Mouse (Mus musculus) testis, postnatal 10 days (tissue): Measurements from ENCODE around the gene Phf21b.
"Not testable (repeated sequence)": the region's sequence is repeated elsewhere in the genome, so short reads cannot be mapped to it uniquely, and the experiment has no call there.

ENCODE experiments used
- DNase-seq: peaks from one replicate; pipeline ENCODE4 v3.0.0; 2021; ENCODE audit warnings: low spot score

Phf21b gene

DNA sequence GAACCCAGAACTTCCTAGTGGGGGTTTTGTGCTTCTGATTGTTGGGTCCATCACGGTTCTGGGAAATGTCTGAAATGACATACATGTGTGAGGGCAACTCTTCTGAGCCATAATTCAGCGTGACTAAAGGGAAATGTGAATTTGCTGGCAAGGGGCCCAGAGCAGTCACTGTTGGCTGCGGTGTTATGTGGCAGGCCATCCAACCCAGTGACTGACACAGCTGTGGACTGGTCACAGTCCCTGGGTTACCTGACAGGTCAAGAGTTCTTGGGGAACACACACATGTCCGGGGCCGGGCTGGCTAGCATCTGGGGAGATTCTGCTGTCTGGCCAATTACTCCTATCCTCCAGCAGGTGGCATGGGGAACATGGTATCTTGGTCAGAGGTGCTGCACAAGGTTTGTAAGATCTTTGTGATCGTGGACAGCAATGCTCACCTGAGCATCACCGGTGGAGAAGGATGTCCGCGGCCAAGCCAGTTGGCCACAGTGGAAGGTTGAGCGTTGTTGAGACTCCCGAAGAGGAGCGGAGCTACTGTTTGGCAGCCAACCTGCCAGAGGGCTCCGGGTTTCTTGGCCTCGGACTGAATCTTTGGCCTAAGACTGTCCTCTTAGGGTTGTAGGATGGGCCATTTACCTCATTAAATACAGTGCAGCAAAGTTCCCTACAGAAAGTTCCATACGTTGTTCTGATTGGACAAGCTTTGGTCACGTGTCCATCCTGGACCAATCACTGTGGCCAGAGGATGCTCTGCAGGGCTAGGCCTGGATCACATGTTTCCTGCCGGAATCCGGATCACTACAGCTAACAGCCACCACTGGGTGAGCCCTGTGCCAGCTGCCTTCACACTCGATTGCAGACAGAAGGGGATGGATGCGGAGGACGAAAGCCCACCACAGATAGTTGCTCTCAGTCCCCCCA lies 83.4 kb downstream of the Phf21b start:
- peak; percentile 56 for DNase-seq

DNA sequence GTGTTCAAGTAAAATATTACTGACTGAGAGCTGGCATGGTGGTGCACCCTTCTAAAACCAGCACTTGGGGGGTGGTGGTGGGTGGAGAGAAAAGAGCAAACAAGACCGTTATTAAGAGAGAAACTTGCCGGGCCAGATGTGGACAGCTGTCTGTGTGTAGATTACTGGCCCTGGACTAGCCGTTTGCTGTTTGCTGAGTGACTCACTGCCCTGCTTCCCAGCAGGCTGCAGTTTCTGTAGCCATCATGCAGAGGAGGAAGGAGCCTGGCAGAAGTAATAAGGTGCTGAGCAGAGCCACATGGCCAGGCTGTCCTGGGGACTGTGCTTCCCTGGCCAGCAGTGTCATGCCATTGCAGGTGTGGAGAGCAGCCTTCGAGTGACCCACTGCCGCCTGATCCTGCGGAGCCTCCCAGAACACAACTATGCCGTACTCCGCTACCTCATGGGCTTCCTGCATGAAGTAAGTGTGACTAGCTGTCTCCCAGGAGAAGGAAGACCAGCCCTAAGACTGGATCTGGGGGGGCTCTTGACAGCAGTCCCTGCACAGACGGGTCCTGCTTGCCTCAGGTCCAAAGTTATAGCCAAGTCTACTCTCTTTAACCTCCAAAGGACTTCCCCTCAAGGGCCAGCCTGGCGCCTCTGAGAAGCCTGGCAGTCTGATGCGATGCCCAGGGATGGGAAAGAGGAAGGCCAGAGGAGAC lies 86.1 kb downstream of the Phf21b start:
- DNase-seq = no peak

DNA sequence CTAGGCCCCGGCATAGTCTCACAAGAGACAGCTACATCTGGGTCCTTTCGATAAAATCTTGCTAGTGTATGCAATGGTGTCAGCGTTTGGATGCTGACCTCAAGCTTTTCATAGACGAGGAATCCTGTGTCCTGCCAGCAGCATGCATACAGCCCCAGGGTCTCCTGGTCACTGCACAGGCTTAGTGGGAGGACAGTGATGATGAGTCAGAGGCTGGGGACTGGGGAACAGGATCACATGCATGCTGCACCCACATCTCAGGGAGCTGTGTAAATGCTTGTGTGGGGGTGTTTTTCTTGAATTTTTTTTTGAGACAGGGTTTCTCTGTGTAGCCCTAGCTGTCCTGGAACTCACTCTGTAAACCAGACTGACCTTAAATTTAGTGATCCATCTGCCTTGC lies 87.3 kb downstream of the Phf21b start:
- not testable (repeated sequence) for DNase-seq

DNA sequence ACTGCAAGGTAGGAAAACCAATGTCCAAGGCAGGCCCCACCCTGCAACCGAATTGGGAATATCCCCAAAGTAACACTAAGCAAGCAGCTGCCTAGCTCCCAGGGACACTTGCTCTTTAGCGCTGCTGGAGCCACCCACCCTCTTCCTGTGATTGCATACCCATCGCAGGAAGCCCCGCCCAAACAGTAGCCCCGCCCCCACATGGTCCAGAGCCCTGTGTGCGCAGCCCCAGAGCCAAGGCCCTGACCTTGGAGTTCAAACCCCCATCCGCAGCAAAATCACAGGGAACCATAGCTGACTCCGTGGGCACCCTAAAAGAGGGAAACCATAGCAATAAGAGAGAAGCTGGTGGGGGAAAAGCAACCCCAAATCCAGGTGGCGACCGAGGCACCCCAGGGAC lies 89.2 kb downstream of the Phf21b start:
- peak; percentile 64 for DNase-seq

DNA sequence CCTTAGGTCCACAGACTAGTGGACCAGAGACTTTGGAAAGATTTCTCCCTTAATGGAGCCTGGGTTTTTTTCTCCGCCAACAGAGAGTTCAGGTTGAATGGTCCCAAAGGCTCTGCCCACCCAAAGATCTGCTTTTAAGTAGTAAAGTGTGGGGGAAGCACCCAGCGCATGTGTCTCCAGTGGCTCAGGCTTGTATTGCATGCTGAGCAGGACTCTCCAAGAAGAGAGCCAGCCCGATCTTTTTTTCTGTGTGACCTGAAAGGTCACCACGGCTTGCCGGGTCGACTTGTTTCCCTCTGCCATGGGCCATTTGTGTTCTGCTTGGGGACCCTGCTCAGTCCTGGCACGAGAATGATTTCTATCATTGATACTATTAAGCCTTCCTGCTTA lies 92.4 kb downstream of the Phf21b start:
- DNase-seq = no peak

DNA sequence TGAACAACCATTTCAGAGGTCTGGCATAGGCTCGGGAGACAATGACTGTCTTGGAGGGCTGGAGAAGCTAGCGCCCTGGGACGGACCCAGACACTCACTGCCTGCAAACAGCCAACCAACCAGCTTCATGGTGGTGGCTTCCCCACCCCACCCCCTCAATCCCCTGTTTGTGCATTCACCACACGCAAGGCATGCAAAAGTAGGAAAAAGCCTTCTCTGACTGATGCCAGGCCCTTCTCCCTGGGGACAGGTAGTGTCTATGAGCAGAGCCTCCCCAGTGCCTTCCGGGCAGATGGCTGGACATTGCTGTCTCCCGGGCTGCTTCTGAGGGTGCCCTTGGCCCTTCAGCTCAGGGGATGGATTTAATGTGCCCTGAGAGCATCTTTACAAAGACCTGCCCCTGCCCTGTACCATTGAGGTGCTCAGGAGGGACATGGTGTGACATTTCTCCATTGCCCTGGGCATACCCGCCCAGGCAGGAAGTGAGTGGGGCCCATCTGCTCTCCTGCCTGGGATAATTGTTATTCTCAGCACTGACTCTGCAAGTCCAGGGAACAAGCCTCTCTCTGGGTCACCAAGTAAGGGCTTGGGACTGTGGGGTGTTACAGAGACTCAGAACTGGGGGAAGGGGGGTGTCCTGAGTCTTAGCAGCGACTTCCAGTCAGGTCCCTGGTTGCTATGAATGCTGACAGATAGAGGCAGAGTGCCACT lies 93.0 kb downstream of the Phf21b start:
- no peak for DNase-seq

DNA sequence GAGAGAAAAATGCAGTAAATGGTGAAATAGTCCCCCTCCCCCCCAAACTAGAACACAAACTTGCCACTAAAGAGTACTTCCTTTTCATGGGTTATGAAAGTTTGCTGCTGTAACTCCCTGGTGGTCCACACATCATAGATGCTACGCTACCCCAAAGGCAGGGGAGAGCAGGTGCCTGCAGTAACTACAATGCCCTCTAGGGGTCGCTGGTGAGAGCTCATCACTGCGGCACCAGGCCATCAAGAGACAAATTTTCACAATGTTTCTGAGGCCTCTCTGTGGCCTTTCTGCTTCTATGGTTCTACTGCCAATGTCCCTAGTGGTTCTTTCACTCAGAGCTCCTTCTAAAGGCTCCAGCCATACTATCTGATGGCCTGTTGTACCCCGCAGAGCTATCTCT lies 97.4 kb downstream of the Phf21b start:
- peak; percentile 76 for DNase-seq

DNA sequence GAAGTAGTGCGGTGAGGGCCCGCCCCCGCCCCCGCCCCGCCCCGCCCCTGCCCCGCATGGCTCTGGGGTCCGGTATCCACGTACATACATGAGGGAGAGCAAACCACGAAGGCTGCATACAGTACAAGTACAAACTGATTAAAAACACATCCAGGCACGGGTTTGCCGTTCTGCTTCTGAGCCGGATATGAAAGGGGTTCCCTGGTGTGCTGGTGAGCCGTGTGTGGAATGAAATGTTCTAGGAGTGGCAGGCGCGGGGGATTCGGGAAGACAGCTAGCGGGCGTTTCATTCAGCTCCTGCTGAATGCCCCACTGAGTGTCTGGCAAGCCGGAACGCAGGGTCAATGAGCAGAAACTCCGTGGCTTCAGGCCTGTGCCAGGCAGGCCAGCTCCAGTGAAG lies 99.4 kb downstream of the Phf21b start:
- no peak for DNase-seq

DNA sequence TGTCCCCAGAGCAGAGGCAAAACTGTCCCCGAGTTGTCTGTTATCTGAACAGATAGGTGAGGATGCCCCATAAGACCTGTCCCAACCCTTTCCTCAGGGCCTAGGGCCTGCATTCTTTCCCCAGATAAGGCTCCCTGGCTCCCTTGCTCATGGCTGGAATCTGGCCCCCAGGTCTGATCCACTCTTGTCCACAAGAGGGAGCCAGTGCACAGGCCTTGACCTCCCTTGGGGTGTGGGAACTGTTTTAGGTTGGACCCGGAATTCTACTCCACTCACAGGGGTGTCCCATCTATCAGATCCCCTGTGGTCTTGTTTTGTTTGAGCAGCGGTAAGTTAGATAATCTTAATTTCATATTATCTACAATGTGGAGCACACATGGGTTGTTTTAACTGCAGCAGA lies 100.9 kb downstream of the Phf21b start:
- DNase-seq = peak; percentile 83

DNA sequence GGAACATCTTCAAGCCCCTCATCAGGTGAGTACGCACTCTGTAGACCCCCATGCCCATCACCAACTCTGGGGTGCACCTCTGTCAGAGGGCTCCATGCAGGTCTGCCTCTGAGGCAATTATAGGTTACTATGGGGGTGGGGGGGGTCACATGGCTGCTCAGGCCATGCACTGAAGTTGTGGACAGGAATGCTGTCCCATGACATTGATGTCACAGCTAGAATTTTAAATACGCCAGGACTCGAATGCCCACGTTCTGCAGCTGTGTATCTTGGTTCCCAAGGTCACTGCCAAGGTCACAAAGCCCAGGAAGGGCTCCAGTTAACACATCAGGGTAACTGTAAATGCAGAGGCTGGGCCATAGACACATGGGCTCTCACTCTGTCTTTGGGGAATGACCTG lies 110.0 kb downstream of the Phf21b start:
- no peak for DNase-seq

DNA sequence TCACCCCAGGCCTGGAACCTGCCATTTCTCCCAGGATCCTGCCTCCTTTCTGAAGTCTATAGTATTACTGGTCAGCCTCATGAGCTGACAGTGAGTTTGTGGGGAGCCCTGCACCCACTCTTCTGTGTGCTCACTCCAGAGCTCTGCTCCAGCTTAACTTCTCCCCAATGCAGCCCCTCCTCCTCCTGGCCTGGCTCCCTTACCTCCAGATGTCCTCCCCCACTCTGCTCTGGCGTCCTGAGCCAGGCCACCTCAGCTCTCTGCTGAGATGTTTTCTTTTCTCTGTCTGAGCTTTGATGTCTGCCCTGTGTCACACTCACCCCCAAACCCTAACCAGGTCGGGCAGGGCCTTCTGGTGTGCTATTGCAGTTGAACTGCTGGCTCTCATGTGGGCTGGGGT lies 111.5 kb downstream of the Phf21b start:
- DNase-seq = no peak

DNA sequence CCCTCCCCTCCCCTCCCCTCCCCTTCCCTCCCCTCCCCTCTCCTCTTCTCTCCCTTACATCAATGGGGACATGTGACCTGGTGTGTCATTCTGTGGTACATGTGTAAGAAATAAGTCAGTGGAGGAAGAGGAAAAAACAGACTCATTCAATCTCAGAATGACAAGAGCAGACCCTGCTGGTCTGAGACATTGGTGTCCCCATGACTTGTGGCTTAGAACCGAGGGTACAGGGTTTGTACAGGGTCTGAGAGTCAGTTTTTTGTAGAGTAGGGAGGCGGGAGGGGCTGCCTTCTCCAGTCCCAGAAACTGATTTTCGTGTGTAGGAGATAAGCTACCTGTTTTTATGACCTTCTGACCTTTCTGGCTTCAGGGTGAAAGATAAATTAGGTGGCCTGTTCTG lies 112.5 kb downstream of the Phf21b start:
- DNase-seq = no peak

DNA sequence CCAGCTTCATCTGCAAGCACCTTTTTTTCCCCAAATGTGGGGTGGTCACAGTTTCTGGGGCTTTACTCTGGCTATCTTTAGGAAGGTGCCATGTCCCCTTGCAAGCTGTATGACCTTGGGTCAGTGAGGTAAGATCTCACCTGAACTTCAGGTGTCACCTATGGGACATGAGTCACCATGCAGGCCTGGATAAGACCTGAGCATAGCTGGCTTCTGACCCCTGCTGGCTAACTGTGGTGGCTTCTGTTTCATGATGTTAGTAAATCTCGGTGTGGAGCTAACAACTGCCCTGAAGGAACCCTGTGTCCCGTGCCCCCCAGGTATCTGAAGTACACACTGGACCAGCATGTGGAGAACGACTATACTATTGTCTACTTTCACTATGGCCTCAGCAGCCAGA lies 114.3 kb downstream of the Phf21b start:
- DNase-seq = no peak

DNA sequence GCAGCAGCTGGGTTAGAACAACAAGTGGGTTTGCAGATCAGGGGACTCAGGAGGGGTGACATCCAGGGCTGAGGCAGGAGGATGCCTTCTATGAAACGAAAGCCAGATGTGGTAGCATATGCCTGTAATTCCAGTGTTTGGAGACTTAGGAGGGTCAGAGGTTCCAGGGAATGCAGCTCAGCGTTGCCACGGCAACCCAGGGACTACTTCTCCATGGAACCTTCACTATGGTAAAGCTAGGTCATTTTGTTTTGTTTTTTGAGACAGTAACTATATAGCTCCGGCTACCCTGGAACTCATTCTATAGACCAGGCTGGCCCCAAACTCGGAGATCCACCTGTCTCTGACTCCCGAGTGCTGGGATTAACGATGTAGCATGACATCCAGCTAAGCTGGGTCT lies 117.6 kb downstream of the Phf21b start:
- no peak for DNase-seq

DNA sequence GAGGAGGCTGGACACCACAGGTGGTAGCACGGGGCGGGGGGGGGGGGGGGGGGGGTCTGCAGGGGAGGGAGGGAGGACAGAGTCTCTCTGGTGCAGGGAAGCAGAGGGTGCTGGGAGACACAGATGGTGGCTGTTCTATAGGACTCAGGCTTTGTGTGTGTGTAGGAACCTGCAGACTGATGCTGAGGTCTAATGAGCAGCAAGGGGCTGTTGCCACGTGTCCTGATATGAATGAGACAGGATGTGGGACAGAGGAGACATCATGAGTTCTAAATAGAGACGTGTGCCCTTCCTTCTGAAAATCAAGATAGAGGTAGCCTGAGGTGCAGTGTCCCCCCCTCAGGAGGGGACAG lies 118.9 kb downstream of the Phf21b start:
- DNase-seq = no peak

DNA sequence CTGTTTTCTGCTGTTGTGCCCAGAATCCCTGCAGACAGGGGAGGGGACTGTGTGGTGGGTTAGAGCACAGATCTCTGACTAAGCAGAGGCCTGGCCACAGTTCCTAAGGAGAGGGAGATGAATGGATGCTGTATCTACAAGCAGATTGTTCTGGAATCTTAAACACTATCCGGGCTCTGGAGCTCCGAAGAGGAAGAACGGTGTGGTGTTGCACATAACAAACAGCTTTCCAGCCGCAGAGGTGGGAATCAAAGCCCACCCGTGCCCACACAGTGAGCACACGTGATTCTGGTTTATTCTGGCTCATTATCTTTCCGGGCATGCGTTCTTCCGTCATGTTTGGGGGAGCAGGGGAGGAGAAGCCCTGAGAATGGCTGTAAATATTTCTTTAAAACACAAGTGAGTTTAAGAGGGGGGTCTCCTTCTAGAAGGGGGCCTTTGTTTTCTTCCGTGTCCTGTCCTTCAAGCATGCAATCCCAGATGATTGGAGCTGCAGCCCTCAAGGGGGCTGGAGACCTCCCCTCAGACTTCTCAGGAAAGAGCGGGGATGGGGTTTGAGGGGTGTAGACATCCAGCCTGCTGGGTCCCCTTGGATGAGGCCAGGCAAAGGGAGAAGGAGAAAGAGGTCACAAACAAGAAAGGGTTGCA lies 119.4 kb downstream of the Phf21b start:
- DNase-seq = no peak
